Comparison of ENCODE assay signal across 23 mouse cellular contexts in the genomic region with DNA sequence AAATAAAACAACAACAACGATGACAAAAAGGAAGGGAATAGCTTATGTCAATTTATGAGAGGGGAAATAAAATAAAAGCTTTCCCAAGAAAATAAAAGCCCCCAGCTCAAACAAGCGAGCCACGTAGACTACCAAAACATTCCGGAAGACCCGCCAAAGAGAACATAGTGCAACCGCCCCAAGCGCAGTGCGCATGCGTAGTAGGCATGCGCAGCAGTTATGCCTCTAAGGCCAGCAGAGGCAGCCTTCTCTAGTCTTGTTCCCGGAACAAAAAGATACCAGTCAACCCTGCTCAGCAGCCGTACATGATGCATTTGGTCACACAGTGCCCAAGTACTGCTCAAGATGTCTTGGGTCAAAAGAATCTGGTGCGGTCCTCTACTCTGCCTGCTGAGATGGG. TPM values are rescaled to one million over a fixed set of nuclear protein-coding genes. Genes with fewer than 3 reads are reported as not detected.
DNase-seq lines count a peak whose midpoint lies in the region; ATAC-seq and TF ChIP-seq lines count a peak whose summit lies in the region.
"Had no signal": no experiment of that assay in that cellular context is flagged by ENCODE, and none has a peak within 500 bp of the region (broad histone marks: within the 10 kb centered on the region; RNA-seq: fewer than 3 reads in every experiment).

No protein-coding gene starts in this region.

- no peak overlapping the region for H3K4me3 ChIP-seq in hindbrain, embryonic 14.5 days (replicated peaks; ENCODE audit: low read length)
- no peak overlapping the region for H3K4me3 ChIP-seq in hindbrain, embryonic 16.5 days (ENCODE audit: low read length)
- H3K4me3 ChIP-seq in E14TG2a.4 (replicated peaks; ENCODE audit: low read length) = peak overlapping the region; percentile 64
- no peak overlapping the region for H3K4me3 ChIP-seq in midbrain, embryonic 16.5 days (ENCODE audit: low read depth, low read length)
- H3K4me3 ChIP-seq: forebrain, embryonic 10.5 days; left cerebral cortex, adult 2 months; limb, embryonic 15.5 days; neural tube, embryonic 12.5 days had no signal

- WGBS in hindbrain, embryonic 14.5 days = 91% methylated on average over 13 of the region's 13 CpGs
- WGBS in hindbrain, embryonic 16.5 days = 92% methylated on average over 13 of the region's 13 CpGs
- WGBS in midbrain, embryonic 16.5 days = 90% methylated on average over 13 of the region's 13 CpGs

- H3K4me2 ChIP-seq in hindbrain, embryonic 14.5 days (replicated peaks) = no peak overlapping the region
- H3K4me2 ChIP-seq in hindbrain, embryonic 16.5 days (ENCODE audit: low read length) = no peak overlapping the region
- no peak overlapping the region for H3K4me2 ChIP-seq in midbrain, embryonic 16.5 days (ENCODE audit: low read length)
- H3K4me2 ChIP-seq: limb, embryonic 15.5 days; lung, embryonic 14.5 days; neural tube, embryonic 12.5 days had no signal

- no peaks in the 10 kb centered on the region for H3K27me3 ChIP-seq in hindbrain, embryonic 14.5 days (ENCODE audit: control insufficient read depth, insufficient read depth, low read length)
- no peaks in the 10 kb centered on the region for H3K27me3 ChIP-seq in hindbrain, embryonic 16.5 days (replicated peaks; ENCODE audit: control insufficient read depth, insufficient read depth, low read length)
- no peaks in the 10 kb centered on the region for H3K27me3 ChIP-seq in E14TG2a.4 (ENCODE audit: insufficient read depth, low read length)
- H3K27me3 ChIP-seq in midbrain, embryonic 16.5 days (ENCODE audit: control insufficient read depth, insufficient read depth, low read depth, low read length) = no peaks in the 10 kb centered on the region
- H3K27me3 ChIP-seq: limb, embryonic 15.5 days; neural tube, embryonic 12.5 days had no signal

- TF ChIP-seq CTCF in E14TG2a.4 (conservative IDR thresholded peaks at IDR 0.05; ENCODE audit: low read length) = no peak; the same call in 1 of the 2 replicates

- ATAC-seq in hindbrain, embryonic 14.5 days (ENCODE audit: low FRiP score) = no peak
- no peak for ATAC-seq in hindbrain, embryonic 16.5 days
- no peak for ATAC-seq in midbrain, embryonic 16.5 days
- ATAC-seq: forebrain, embryonic 16.5 days had no signal

- H3K27ac ChIP-seq in hindbrain, embryonic 14.5 days = peak overlapping the region; percentile 8; the same call in 1 of the 2 replicates
- no peak overlapping the region for H3K27ac ChIP-seq in hindbrain, embryonic 16.5 days (ENCODE audit: low read depth, low read length)
- peak overlapping the region; percentile 12 for H3K27ac ChIP-seq in midbrain, embryonic 16.5 days (ENCODE audit: low read length)
- H3K27ac ChIP-seq: forebrain, embryonic 10.5 days; kidney, postnatal 0 days; left cerebral cortex, adult 2 months; limb, embryonic 15.5 days; liver, embryonic 14.5 days; neural tube, embryonic 12.5 days had no signal

- H3K4me1 ChIP-seq in hindbrain, embryonic 14.5 days (replicated peaks; ENCODE audit: control insufficient read depth, insufficient read depth, low read length) = no peaks in the 10 kb centered on the region; the same call in 1 of the 2 replicates
- no peaks in the 10 kb centered on the region; the same call in none of the 2 replicates for H3K4me1 ChIP-seq in hindbrain, embryonic 16.5 days (ENCODE audit: control insufficient read depth, insufficient read depth, low read depth, low read length)
- H3K4me1 ChIP-seq in E14TG2a.4 (replicated peaks; ENCODE audit: low read depth, low read length) = peaks cover 37% of the 10 kb centered on the region
- peaks cover 6% of the 10 kb centered on the region; the same call in 1 of the 2 replicates for H3K4me1 ChIP-seq in midbrain, embryonic 16.5 days (ENCODE audit: control insufficient read depth, insufficient read depth, low read length)
- H3K4me1 ChIP-seq: forebrain, embryonic 10.5 days; limb, embryonic 15.5 days had no signal

- H3K9me3 ChIP-seq in hindbrain, embryonic 14.5 days (ENCODE audit: control insufficient read depth, low read length) = no peaks in the 10 kb centered on the region
- no peaks in the 10 kb centered on the region for H3K9me3 ChIP-seq in hindbrain, embryonic 16.5 days (ENCODE audit: control insufficient read depth, low read length)
- H3K9me3 ChIP-seq in E14TG2a.4 (ENCODE audit: low read length) = no peaks in the 10 kb centered on the region
- no peaks in the 10 kb centered on the region for H3K9me3 ChIP-seq in midbrain, embryonic 16.5 days (replicated peaks; ENCODE audit: control insufficient read depth, low read length, poor library complexity, severe bottlenecking)
- H3K9me3 ChIP-seq: forebrain, embryonic 10.5 days; limb, embryonic 15.5 days; neural tube, embryonic 12.5 days had no signal

- DNase-seq in hindbrain, embryonic 14.5 days (ENCODE audit: low spot score) = no peak
- DNase-seq in R1 (ENCODE audit: low read depth, low spot score) = peak; percentile 94
- no peak for DNase-seq in gastrocnemius, postnatal 10 days
- DNase-seq in ovary, postnatal 36 days (ENCODE audit: low spot score) = no peak
- DNase-seq: adrenal gland, adult 8-10 months; cerebellum, adult 18-20 months; cerebellum, postnatal 14 days; gastrocnemius, postnatal 25 days; kidney, adult 2 months; lung, embryonic 14.5 days; right cerebral cortex, adult 18-20 months; right cerebral cortex, postnatal 4 days; thymus, adult 2 months had no signal

- peaks cover 35% of the 10 kb centered on the region for H3K36me3 ChIP-seq in hindbrain, embryonic 14.5 days (replicated peaks; ENCODE audit: control insufficient read depth, insufficient read depth)
- peaks cover 7% of the 10 kb centered on the region; the same call in 1 of the 2 replicates for H3K36me3 ChIP-seq in hindbrain, embryonic 16.5 days (ENCODE audit: control insufficient read depth, insufficient read depth, low read length)
- peaks cover 29% of the 10 kb centered on the region for H3K36me3 ChIP-seq in E14TG2a.4 (ENCODE audit: insufficient read depth, low read length)
- peaks cover 2% of the 10 kb centered on the region; the same call in 1 of the 2 replicates for H3K36me3 ChIP-seq in midbrain, embryonic 16.5 days (ENCODE audit: control insufficient read depth, insufficient read depth, low read length)

- H3K9ac ChIP-seq in hindbrain, embryonic 14.5 days = 0 out of 2 replicates have a peak overlapping the region, but pooled peaks have one; percentile 28
- no peak overlapping the region for H3K9ac ChIP-seq in hindbrain, embryonic 16.5 days (ENCODE audit: low read depth, low read length)
- no peak overlapping the region for H3K9ac ChIP-seq in midbrain, embryonic 16.5 days (ENCODE audit: low read depth, low read length)
- H3K9ac ChIP-seq: limb, embryonic 15.5 days; liver, embryonic 14.5 days; lung, embryonic 14.5 days; neural tube, embryonic 12.5 days had no signal

RNA-seq across cellular contexts. Expression of a gene that starts 30.9 kb away (rescaled TPM):
- polyA plus RNA-seq in hindbrain, embryonic 14.5 days (2014; fragmentation: Nextera tagmentation; extraction: Ambion mirVana) = 25.9 and 33.2 TPM in 2 replicates
- 15.3 and 15.9 TPM in 2 replicates for polyA plus RNA-seq in hindbrain, embryonic 16.5 days (2015; fragmentation: Nextera tagmentation; extraction: Ambion mirVana)
- polyA plus RNA-seq in midbrain, embryonic 16.5 days (2015; fragmentation: Nextera tagmentation; extraction: Ambion mirVana) = 19.1 and 19.8 TPM in 2 replicates
- total RNA-seq in gastrocnemius, postnatal 10 days (2021) = 10 to 100 TPM; 34.1 to 43.8 TPM
